Mouse (Mus musculus): ENCODE measurements around the gene Smoc2.

- no peak for TF ChIP-seq EP300 (IDR thresholded peaks at IDR 0.05; ENCODE audit: insufficient read depth, low read depth, low read length)
- TF ChIP-seq CTCF (IDR thresholded peaks at IDR 0.05): no peak
- no peak for TF ChIP-seq POLR2A (IDR thresholded peaks at IDR 0.05; ENCODE audit: insufficient read depth, low read depth, low read length)
Measured at GRCm38 (mm10) chr17:14447275-14447674, 168.0 kb downstream of the Smoc2 start.
